Mouse (Mus musculus): ENCODE data around the gene Iqce. TPM values are rescaled to one million over a fixed set of nuclear protein-coding genes. Genes with fewer than 3 reads are reported as not detected.
A peak's percentile ranks its signal among the peaks of the same experiment; 100 is the strongest.

Gene Iqce
- total and polyA plus RNA-seq, 3 experiments, result 6.4 to 21.2 TPM; not detected in 1

DNA sequence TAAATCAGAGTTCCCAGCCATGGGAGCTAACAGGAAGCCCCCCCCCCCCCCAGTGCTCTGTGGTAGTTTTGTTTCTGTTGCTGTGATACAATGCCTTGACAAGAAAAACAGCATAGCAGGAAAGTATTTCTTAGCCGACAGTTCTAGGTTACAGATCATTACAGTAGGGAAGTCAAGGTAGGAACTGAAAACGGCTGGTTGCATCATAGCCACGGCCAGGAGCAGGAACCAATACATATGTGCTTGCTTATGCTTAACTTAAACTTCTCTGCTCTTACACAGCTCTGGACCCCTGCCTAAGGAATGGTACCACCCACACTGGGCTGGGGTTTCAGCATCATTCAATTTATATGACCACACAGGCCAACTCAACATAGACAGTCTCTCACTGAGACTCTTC lies 31.2 kb upstream of the Iqce start:
- Histone ChIP-seq H3K79me2 (ENCODE audit: control insufficient read depth, insufficient read depth, low read length, poor library complexity) (no peaks in the 10 kb centered on the region), H3K27me3 (ENCODE audit: control insufficient read depth in 1 of 2, insufficient read depth in 2 of 2, low read length in 2 of 2) (no peaks in the 10 kb centered on the region), H3K4me3 (ENCODE audit: control insufficient read depth in 1 of 2, insufficient read depth in 1 of 2, low read depth in 2 of 2, low read length in 2 of 2) (no peak overlapping the region), H3K27ac (ENCODE audit: control insufficient read depth, low read depth, low read length) (no peak overlapping the region), H3K4me1 (ENCODE audit: control insufficient read depth in 1 of 2, insufficient read depth in 2 of 2, low read length in 2 of 2) (peaks cover 2 to 7% of the 10 kb centered on the region in 2 experiments; a peak in 3 of 4 replicates), H3K9me3 (replicated peaks; ENCODE audit: insufficient read depth, low read length) (no peaks in the 10 kb centered on the region), H3K36me3 (ENCODE audit: control insufficient read depth in 1 of 2, insufficient read depth in 2 of 2, low read length in 2 of 2) (peaks cover 0 to 3% of the 10 kb centered on the region in 2 experiments; a peak in 1 of 4 replicates), H3K9ac (ENCODE audit: control insufficient read depth, low read depth, low read length, poor library complexity, severe bottlenecking) (no peak overlapping the region)
- TF ChIP-seq TBP (IDR thresholded peaks at IDR 0.05; ENCODE audit: low read depth, low read length) (no peak), CHD1 (IDR thresholded peaks at IDR 0.05; ENCODE audit: low read depth, low read length) (no peak), UBTF (IDR thresholded peaks at IDR 0.05; ENCODE audit: borderline replicate concordance, insufficient read depth, low read depth, low read length) (no peak), TCF12 (IDR thresholded peaks at IDR 0.05; ENCODE audit: low read depth, low read length) (no peak), NELFE (IDR thresholded peaks at IDR 0.05; ENCODE audit: low read depth, low read length) (no peak), NRF1 (IDR thresholded peaks at IDR 0.05; ENCODE audit: insufficient read depth, low read depth, low read length, poor library complexity, severe bottlenecking) (no peak), POLR2AphosphoS2 (IDR thresholded peaks at IDR 0.05; ENCODE audit: low read length) (no peak), MXI1 (IDR thresholded peaks at IDR 0.05; ENCODE audit: low read depth, low read length) (no peak), POLR2AphosphoS5 (IDR thresholded peaks at IDR 0.05; ENCODE audit: borderline replicate concordance, low read depth, low read length) (no peak)
- peak; percentile 20 for DNase-seq (ENCODE audit: low read depth, low spot score)

DNA sequence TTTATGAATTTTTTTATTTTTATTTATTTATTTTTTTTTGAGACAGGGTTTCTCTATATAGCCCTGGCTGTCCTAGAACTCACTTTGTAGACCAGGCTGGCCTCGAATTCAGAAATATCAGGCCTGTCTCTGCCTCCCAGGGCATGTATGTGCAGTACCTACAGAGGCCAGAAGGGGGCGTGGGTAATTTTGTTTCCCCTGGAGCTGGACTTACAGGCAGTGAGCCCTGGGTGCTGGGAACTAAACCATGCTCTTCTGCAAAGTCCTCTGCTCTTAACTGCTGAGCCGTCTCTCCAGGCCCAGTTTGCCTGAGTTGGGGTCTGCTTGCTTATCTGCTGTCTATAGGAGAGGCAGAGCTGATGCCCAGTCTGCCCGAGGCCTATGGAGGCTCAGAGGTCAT lies 30.0 kb upstream of the Iqce start:
- no peak overlapping the region for H3K4me3 ChIP-seq (ENCODE audit: control insufficient read depth in 1 of 2, insufficient read depth in 1 of 2, low read depth in 2 of 2, low read length in 2 of 2)
- H3K79me2 ChIP-seq (ENCODE audit: control insufficient read depth, insufficient read depth, low read length, poor library complexity), result no peaks in the 10 kb centered on the region
- H3K9me3 ChIP-seq (replicated peaks; ENCODE audit: insufficient read depth, low read length), result no peaks in the 10 kb centered on the region
- no peak overlapping the region for H3K9ac ChIP-seq (ENCODE audit: control insufficient read depth, low read depth, low read length, poor library complexity, severe bottlenecking)
- H3K27me3 ChIP-seq (ENCODE audit: control insufficient read depth in 1 of 2, insufficient read depth in 2 of 2, low read length in 2 of 2), result no peaks in the 10 kb centered on the region
- H3K36me3 ChIP-seq (ENCODE audit: control insufficient read depth in 1 of 2, insufficient read depth in 2 of 2, low read length in 2 of 2), result peaks cover 0 to 3% of the 10 kb centered on the region in 2 experiments; a peak in 1 of 4 replicates
- peak; percentile 47 for DNase-seq (ENCODE audit: low read depth, low spot score)
- TF ChIP-seq USF1 (IDR thresholded peaks at IDR 0.05; ENCODE audit: low read depth, low read length), result 0 out of 2 replicates have a peak, but pooled peaks have one; percentile 36
- peak; percentile 44 to 61 (median 51); a peak in 5 of 6 replicates for TF ChIP-seq CTCF (IDR thresholded peaks at IDR 0.05 in 2 of 3, conservative IDR thresholded peaks at IDR 0.05 in 1 of 3; ENCODE audit: control insufficient read depth in 1 of 3, insufficient read depth in 1 of 3, low read depth in 2 of 3, low read length in 3 of 3, poor library complexity in 1 of 3, severe bottlenecking in 1 of 3)
- TF ChIP-seq ZMIZ1 (IDR thresholded peaks at IDR 0.05; ENCODE audit: low read depth, low read length), result no peak
- TF ChIP-seq USF2 (IDR thresholded peaks at IDR 0.05; ENCODE audit: borderline replicate concordance in 1 of 2, insufficient read depth in 1 of 2, low read depth in 1 of 2, low read length in 2 of 2), result no peak
- peak; percentile 15; the same call in 1 of the 2 replicates for TF ChIP-seq SMC3 (IDR thresholded peaks at IDR 0.05; ENCODE audit: low read depth, low read length)
- no peak for TF ChIP-seq POLR2A (IDR thresholded peaks at IDR 0.05; ENCODE audit: control insufficient read depth in 1 of 2, insufficient read depth in 1 of 2, low read depth in 1 of 2, low read length in 2 of 2, poor library complexity in 1 of 2)
- no peak for TF ChIP-seq BHLHE40 (IDR thresholded peaks at IDR 0.05; ENCODE audit: borderline replicate concordance, low read depth, low read length)
- no peak for TF ChIP-seq RAD21 (IDR thresholded peaks at IDR 0.05; ENCODE audit: low read depth, low read length)
- TF ChIP-seq MAX (IDR thresholded peaks at IDR 0.05; ENCODE audit: low read length), result no peak
- TF ChIP-seq TCF12 (IDR thresholded peaks at IDR 0.05; ENCODE audit: low read depth, low read length), result no peak
- TF ChIP-seq EP300 (IDR thresholded peaks at IDR 0.05; ENCODE audit: low read depth in 1 of 2, low read length in 2 of 2), result no peak
- H3K27ac ChIP-seq (ENCODE audit: control insufficient read depth, low read depth, low read length), result no peak overlapping the region
- peaks cover 2 to 14% of the 10 kb centered on the region in 2 experiments; a peak in 3 of 4 replicates for H3K4me1 ChIP-seq (ENCODE audit: control insufficient read depth in 1 of 2, insufficient read depth in 2 of 2, low read length in 2 of 2)

All from MEL (cell line).